Mouse (Mus musculus): ENCODE results near the gene Mettl17. TPM values are rescaled to one million over a fixed set of nuclear protein-coding genes. Genes with fewer than 3 reads are reported as not detected.

The Mettl17 gene
- polyA plus RNA-seq, 1 experiment from 2014 or later: 37.9 TPM

DNA sequence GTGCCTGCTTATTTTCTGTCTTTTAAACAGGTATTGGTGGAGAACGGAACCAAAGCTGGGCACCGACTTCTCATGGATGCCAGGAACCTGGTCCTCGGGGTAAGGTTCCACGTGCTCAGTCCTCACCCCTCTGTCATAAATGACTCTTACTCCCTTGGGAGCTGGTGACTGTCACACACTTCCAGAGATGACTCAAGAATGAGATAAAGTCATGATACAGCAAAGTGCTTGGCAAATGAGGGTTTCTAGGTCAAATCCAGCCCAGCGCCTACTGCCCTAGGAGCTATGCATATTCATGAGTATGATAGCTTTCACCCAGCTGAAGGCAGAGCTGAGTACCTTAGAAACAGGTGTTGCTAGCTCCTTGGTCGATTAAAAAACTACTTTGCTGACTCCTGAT is 5.2 kb downstream of the Mettl17 start:
- Histone ChIP-seq H3K36me3 (replicated peaks; ENCODE audit: control insufficient read depth, insufficient read depth, low read depth, low read length) (peaks cover 10% of the 10 kb centered on the region), H3K9me3 (replicated peaks; ENCODE audit: control insufficient read depth, low read length) (no peaks in the 10 kb centered on the region), H3K27me3 (ENCODE audit: control insufficient read depth, insufficient read depth, low read length) (no peaks in the 10 kb centered on the region), H3K4me1 (ENCODE audit: control insufficient read depth, insufficient read depth, low read length) (no peaks in the 10 kb centered on the region), H3K27ac (replicated peaks; ENCODE audit: low read depth, low read length) (no peak overlapping the region), H3K9ac (replicated peaks; ENCODE audit: low read length) (no peak overlapping the region), H3K4me2 (ENCODE audit: low read depth, low read length) (no peak overlapping the region), H3K4me3 (ENCODE audit: low read depth, low read length) (no peak overlapping the region)
- WGBS: 85% methylated on average over 6 of the region's 6 CpGs
- DNase-seq (ENCODE audit: low spot score) (no peak), ATAC-seq (replicated peaks; ENCODE audit: insufficient number of reproducible peaks, low FRiP score, low TSS enrichment, low read depth) (no peak)

DNA sequence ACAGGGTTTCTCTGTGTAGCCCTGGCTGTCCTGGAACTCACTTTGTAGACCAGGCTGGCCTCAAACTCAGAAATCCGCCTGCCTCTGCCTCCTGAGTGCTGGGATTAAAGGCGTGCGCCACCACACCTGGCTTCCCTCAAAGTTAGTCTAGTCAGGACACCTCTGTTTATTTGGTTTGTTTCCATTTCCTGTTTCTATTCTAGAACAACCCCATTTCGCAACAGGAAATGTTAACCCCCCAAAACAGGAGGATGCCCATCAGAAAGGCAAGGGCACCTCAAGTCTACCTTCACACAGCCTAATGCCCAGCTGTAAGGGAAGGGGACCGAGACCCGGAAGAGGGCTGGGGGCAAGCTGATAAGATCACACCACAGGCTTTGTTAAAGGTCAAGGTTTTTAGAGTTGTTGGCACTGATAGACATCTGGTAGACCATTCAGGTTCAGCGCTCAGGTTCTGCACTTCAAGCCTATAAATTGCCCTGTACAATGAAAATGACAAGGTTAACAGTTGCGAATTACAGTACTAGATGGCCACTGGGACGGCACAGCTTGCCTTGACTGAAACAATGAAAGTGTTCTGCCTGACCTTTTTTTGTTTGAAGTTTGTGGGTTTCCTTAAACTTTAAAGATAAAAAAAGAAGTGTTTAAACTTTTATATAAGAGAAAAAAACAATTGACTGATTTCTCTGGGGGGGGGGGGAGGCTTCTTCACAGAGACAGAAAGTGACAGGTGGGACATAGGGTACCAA is 7.7 kb downstream of the Mettl17 start, which contains the start of gene Slc39a2:
TSS of gene Slc39a2 (plus strand) at position 699 of the 749 bp plus-strand sequence.
- WGBS: 93% methylated on average over 9 of the region's 9 CpGs
- no peak within 1 kb of the TSS for H3K4me3 ChIP-seq (ENCODE audit: low read depth, low read length)
- H3K9me3 ChIP-seq (replicated peaks; ENCODE audit: control insufficient read depth, low read length): no peaks in the 10 kb centered on the region
- H3K4me1 ChIP-seq (ENCODE audit: control insufficient read depth, insufficient read depth, low read length): no peaks in the 10 kb centered on the region
- no peak for ATAC-seq (replicated peaks; ENCODE audit: insufficient number of reproducible peaks, low FRiP score, low TSS enrichment, low read depth)
- no peak for DNase-seq (ENCODE audit: low spot score)
- no peak within 1 kb of the TSS for H3K27ac ChIP-seq (replicated peaks; ENCODE audit: low read depth, low read length)
- no peak within 1 kb of the TSS for H3K9ac ChIP-seq (replicated peaks; ENCODE audit: low read length)
- no peak within 1 kb of the TSS for H3K4me2 ChIP-seq (ENCODE audit: low read depth, low read length)
- H3K27me3 ChIP-seq (ENCODE audit: control insufficient read depth, insufficient read depth, low read length): no peaks in the 10 kb centered on the region
- H3K36me3 ChIP-seq (replicated peaks; ENCODE audit: control insufficient read depth, insufficient read depth, low read depth, low read length): peaks cover 10% of the 10 kb centered on the region

DNA sequence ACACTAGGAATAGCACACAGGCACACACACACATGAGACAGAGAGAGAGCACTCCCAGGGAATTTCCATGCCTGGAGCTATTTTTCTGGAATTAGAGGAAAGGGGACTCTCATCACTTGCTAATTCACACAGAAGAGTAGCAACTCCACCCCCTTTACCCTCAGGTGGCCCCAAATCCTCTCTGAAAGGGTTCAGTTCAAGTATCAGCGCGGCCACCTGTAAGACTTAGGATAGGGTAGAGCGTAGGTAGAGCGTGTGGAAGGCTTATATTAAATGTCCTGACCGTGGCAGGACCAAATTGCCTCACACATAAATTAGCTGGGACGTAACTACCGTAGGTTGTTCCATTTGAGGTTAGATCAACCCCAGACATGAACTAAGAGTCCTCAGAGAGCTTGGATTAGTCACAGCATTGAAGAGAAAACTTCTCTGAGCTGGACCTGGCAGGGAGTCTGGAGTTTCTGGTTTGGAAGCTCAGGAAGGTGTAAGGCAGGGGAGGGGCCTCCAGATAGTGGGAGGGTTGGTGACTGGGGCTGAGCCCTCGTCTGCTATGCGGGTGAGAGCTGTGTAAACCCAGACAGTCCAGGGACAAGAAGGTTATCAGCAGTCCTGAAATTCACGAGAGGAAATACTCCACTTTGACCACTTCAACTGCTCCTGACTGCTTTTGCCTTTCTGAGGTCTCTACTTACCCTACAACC is 8.6 kb downstream of the Mettl17 start:
- no peaks in the 10 kb centered on the region for H3K9me3 ChIP-seq (replicated peaks; ENCODE audit: control insufficient read depth, low read length)
- peak; percentile 66; the same call in 1 of the 2 replicates for ATAC-seq (replicated peaks; ENCODE audit: insufficient number of reproducible peaks, low FRiP score, low TSS enrichment, low read depth)
- no peaks in the 10 kb centered on the region for H3K27me3 ChIP-seq (ENCODE audit: control insufficient read depth, insufficient read depth, low read length)
- H3K9ac ChIP-seq (replicated peaks; ENCODE audit: low read length): no peak overlapping the region
- DNase-seq (ENCODE audit: low spot score): no peak
- H3K4me3 ChIP-seq (ENCODE audit: low read depth, low read length): no peak overlapping the region
- H3K36me3 ChIP-seq (replicated peaks; ENCODE audit: control insufficient read depth, insufficient read depth, low read depth, low read length): peaks cover 10% of the 10 kb centered on the region
- no peak overlapping the region for H3K27ac ChIP-seq (replicated peaks; ENCODE audit: low read depth, low read length)
- WGBS: 20% methylated on average over 10 of the region's 10 CpGs
- H3K4me1 ChIP-seq (ENCODE audit: control insufficient read depth, insufficient read depth, low read length): no peaks in the 10 kb centered on the region
- no peak overlapping the region for H3K4me2 ChIP-seq (ENCODE audit: low read depth, low read length)

DNA sequence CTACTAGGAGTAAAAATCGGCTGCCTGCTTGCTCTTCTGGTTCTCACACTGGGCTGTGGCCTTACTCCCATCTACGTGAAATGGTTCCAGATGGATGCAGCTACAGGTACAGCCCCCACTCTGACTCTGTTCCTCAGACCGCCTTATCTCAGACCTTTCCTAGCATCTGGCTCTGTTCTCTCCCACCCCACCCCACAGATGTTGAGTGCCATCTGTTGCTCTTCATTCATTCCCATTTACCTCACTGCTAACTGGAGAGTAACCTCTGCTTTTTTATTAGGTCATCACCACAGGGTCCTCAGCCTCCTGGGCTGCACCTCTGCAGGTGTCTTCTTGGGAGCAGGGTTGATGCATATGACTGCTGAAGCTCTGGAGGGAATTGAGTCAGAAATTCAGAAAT is 9.2 kb downstream of the Mettl17 start:
- 35% methylated on average over 3 of the region's 3 CpGs for WGBS
- H3K4me3 ChIP-seq (ENCODE audit: low read depth, low read length): no peak overlapping the region
- H3K9me3 ChIP-seq (replicated peaks; ENCODE audit: control insufficient read depth, low read length): no peaks in the 10 kb centered on the region
- no peak overlapping the region for H3K4me2 ChIP-seq (ENCODE audit: low read depth, low read length)
- H3K27me3 ChIP-seq (ENCODE audit: control insufficient read depth, insufficient read depth, low read length): no peaks in the 10 kb centered on the region
- peaks cover 10% of the 10 kb centered on the region for H3K36me3 ChIP-seq (replicated peaks; ENCODE audit: control insufficient read depth, insufficient read depth, low read depth, low read length)
- no peaks in the 10 kb centered on the region for H3K4me1 ChIP-seq (ENCODE audit: control insufficient read depth, insufficient read depth, low read length)
- H3K9ac ChIP-seq (replicated peaks; ENCODE audit: low read length): no peak overlapping the region
- no peak overlapping the region for H3K27ac ChIP-seq (replicated peaks; ENCODE audit: low read depth, low read length)
- DNase-seq (ENCODE audit: low spot score) (no peak), ATAC-seq (replicated peaks; ENCODE audit: insufficient number of reproducible peaks, low FRiP score, low TSS enrichment, low read depth) (0 out of 2 replicates have a peak, but pooled peaks have one; percentile 8)

DNA sequence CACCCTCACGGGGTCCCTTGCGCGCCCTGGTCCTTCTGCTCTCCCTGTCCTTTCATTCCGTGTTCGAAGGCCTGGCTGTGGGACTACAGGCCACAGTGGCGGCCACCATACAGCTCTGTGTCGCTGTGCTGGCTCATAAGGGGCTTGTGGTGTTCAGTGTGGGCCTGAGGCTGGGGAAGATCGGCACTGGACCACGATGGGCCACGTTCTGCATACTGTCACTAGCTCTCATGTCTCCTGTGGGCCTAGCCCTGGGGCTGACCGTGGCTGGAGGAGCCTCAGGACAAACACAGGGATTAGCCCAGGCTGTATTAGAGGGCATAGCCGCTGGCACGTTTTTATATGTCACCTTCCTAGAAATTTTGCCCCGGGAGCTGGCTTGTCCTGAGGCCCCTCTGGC is 10.4 kb downstream of the Mettl17 start:
- no peak for ATAC-seq (replicated peaks; ENCODE audit: insufficient number of reproducible peaks, low FRiP score, low TSS enrichment, low read depth)
- Histone ChIP-seq H3K27me3 (ENCODE audit: control insufficient read depth, insufficient read depth, low read length) (no peaks in the 10 kb centered on the region), H3K9ac (replicated peaks; ENCODE audit: low read length) (no peak overlapping the region), H3K9me3 (replicated peaks; ENCODE audit: control insufficient read depth, low read length) (no peaks in the 10 kb centered on the region), H3K36me3 (replicated peaks; ENCODE audit: control insufficient read depth, insufficient read depth, low read depth, low read length) (peaks cover 10% of the 10 kb centered on the region), H3K4me3 (ENCODE audit: low read depth, low read length) (no peak overlapping the region), H3K4me2 (ENCODE audit: low read depth, low read length) (no peak overlapping the region), H3K4me1 (ENCODE audit: control insufficient read depth, insufficient read depth, low read length) (no peaks in the 10 kb centered on the region), H3K27ac (replicated peaks; ENCODE audit: low read depth, low read length) (no peak overlapping the region)
- WGBS: 77% methylated on average over 14 of the region's 14 CpGs
- no peak for DNase-seq (ENCODE audit: low spot score)

DNA sequence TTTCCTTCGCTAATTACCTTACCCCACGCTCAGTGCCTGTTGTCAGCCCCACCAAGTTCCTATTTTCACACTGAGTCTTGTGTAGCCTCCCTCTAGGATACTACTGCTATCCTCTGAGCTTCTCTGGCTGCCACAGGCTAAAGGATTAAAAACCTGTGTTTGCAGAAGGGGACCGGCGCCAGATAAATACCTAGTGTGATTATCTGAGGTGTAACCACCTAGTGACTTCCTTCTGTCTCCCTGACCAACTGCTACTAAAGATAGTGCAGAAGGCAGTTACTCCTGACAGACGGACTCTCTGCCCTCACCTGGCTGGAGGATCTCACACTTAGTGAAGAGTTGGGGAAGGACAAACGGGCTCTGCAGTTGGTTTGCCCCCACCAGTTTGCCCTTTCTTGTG is 11.4 kb downstream of the Mettl17 start:
- Histone ChIP-seq H3K4me2 (ENCODE audit: low read depth, low read length) (no peak overlapping the region), H3K27ac (replicated peaks; ENCODE audit: low read depth, low read length) (no peak overlapping the region), H3K9me3 (replicated peaks; ENCODE audit: control insufficient read depth, low read length) (no peaks in the 10 kb centered on the region), H3K4me3 (ENCODE audit: low read depth, low read length) (no peak overlapping the region), H3K36me3 (replicated peaks; ENCODE audit: control insufficient read depth, insufficient read depth, low read depth, low read length) (peaks cover 7% of the 10 kb centered on the region), H3K9ac (replicated peaks; ENCODE audit: low read length) (no peak overlapping the region), H3K27me3 (ENCODE audit: control insufficient read depth, insufficient read depth, low read length) (no peaks in the 10 kb centered on the region), H3K4me1 (ENCODE audit: control insufficient read depth, insufficient read depth, low read length) (no peaks in the 10 kb centered on the region)
- ATAC-seq (replicated peaks; ENCODE audit: insufficient number of reproducible peaks, low FRiP score, low TSS enrichment, low read depth) (no peak), DNase-seq (ENCODE audit: low spot score) (no peak)
- 79% methylated on average over 6 of the region's 6 CpGs for WGBS

DNA sequence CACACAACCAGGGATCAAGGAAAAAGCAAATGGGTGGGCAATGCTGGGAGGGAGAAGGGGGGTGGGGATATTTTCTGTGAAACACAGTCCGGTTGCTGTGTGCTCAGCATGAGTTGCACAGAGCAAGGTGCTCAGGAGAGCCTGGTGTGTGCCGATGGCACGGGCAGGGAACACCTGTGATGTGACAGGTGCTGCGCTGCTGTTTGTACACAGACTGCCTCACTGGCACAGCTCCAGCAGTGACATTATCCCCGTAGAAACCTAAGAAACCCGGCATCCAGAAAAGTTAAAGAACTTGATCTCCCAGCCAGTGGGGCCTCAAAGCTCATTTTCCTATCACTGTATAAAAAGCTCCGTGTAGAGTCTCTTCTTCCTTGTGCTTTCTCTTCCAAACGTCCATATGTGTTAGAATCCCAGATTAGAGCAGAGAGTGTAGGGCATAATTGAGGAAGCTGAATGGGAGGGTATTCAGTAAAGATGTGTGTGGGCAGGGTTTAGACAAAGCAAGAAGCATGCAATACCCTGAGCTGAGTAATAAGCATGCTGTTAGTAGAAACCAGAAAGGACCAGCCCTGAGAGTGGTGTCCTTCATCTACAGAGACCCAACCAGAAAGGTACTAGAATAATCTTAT is 12.0 kb downstream of the Mettl17 start:
- Histone ChIP-seq H3K9ac (replicated peaks; ENCODE audit: low read length) (no peak overlapping the region), H3K4me3 (ENCODE audit: low read depth, low read length) (no peak overlapping the region), H3K9me3 (replicated peaks; ENCODE audit: control insufficient read depth, low read length) (no peaks in the 10 kb centered on the region), H3K4me1 (ENCODE audit: control insufficient read depth, insufficient read depth, low read length) (no peaks in the 10 kb centered on the region), H3K27me3 (ENCODE audit: control insufficient read depth, insufficient read depth, low read length) (no peaks in the 10 kb centered on the region), H3K4me2 (ENCODE audit: low read depth, low read length) (no peak overlapping the region), H3K27ac (replicated peaks; ENCODE audit: low read depth, low read length) (no peak overlapping the region), H3K36me3 (replicated peaks; ENCODE audit: control insufficient read depth, insufficient read depth, low read depth, low read length) (peaks cover 2% of the 10 kb centered on the region; the same call in 1 of the 2 replicates)
- 78% methylated on average over 8 of the region's 8 CpGs for WGBS
- no peak for DNase-seq (ENCODE audit: low spot score)
- no peak for ATAC-seq (replicated peaks; ENCODE audit: insufficient number of reproducible peaks, low FRiP score, low TSS enrichment, low read depth)

DNA sequence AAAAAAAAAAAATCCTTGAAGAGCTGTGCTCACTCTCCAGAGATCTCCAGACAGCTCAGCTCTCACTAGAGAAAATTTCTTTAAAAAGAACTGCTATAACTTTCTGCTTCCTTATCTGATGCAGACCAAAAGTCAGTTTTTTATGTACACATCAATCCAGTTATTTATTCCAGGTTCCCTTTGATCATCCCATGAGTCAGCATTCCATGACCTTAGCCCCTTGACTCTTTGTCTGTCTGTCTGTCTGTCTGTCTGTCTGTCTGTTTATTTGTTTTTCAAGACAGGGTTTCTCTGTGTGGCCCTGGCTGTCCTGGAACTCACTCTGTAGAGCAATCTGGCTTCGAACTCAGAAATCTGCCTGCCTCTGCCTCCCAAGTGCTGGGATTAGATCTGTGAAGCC is 14.7 kb downstream of the Mettl17 start:
- DNase-seq (ENCODE audit: low spot score) (no peak), ATAC-seq (replicated peaks; ENCODE audit: insufficient number of reproducible peaks, low FRiP score, low TSS enrichment, low read depth) (no peak)
- 85% methylated on average over 1 of the region's 1 CpGs for WGBS

More for the DNA sequence above, 14.7 kb downstream of the Mettl17 start:
- no peak overlapping the region for H3K27ac ChIP-seq (replicated peaks; ENCODE audit: low read depth, low read length)
- H3K9me3 ChIP-seq (replicated peaks; ENCODE audit: control insufficient read depth, low read length): no peaks in the 10 kb centered on the region
- no peaks in the 10 kb centered on the region for H3K27me3 ChIP-seq (ENCODE audit: control insufficient read depth, insufficient read depth, low read length)
- H3K4me1 ChIP-seq (ENCODE audit: control insufficient read depth, insufficient read depth, low read length): no peaks in the 10 kb centered on the region
- H3K4me2 ChIP-seq (ENCODE audit: low read depth, low read length): no peak overlapping the region
- no peak overlapping the region for H3K9ac ChIP-seq (replicated peaks; ENCODE audit: low read length)
- H3K36me3 ChIP-seq (replicated peaks; ENCODE audit: control insufficient read depth, insufficient read depth, low read depth, low read length): no peaks in the 10 kb centered on the region
- no peak overlapping the region for H3K4me3 ChIP-seq (ENCODE audit: low read depth, low read length)
